ENCODE assay signal across 12 mouse cellular contexts in the genomic region with DNA sequence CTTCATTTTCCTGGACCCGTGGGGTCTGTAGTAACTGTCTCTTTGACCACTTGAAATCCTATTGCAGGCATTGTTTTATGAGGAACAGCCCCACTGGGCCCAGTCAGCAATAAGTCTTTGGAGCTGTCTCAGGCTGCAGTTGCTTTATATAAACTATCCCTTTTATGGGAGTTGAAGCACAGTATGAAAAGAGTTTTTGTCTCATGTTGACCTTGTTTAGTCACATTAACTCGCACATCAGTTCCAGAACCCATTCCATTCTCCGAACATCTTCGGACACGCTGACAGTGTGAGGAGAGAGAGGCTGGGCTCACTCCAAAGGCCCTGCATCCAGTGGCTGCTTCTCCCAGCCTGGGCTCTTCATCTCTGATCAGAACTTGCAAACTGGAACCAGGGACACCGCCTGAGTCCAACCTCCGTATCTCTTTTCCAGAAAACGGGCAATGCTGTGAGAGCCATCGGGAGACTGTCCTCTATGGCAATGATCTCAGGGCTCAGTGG. TPM values are rescaled to one million over a fixed set of nuclear protein-coding genes. Genes with fewer than 3 reads are reported as not detected.
A peak's percentile ranks its signal among the peaks of the same experiment; 100 is the strongest.
DNase-seq lines count a peak whose midpoint lies in the region; ATAC-seq lines count a peak whose summit lies in the region.
"Had no signal": no experiment of that assay in that cellular context is flagged by ENCODE, and none has a peak within 500 bp of the region (broad histone marks: within the 10 kb centered on the region; RNA-seq: fewer than 3 reads in every experiment).

No protein-coding gene starts in this region.

- 71% methylated on average over 9 of the region's 9 CpGs for WGBS in hindbrain, embryonic 10.5 days
- WGBS in hindbrain, embryonic 11.5 days: 76% methylated on average over 9 of the region's 9 CpGs
- 51% methylated on average over 9 of the region's 9 CpGs for WGBS in lung, embryonic 15.5 days
- WGBS in intestine, embryonic 14.5 days: 38% methylated on average over 9 of the region's 9 CpGs
- whole genome bisulfite sequencing in stomach, embryonic 14.5 days: 46% methylated on average over 9 of the region's 9 CpGs

- DNase-seq in hindbrain, embryonic 10.5 days (ENCODE audit: low spot score): no peak
- no peak for DNase-seq in hindbrain, embryonic 11.5 days (ENCODE audit: low spot score)
- no peak for DNase-seq in lung, postnatal 25 days (ENCODE audit: low spot score)
- no peak for DNase-seq in intestine, embryonic 14.5 days (ENCODE audit: low spot score)
- no peak for DNase-seq in thymus, postnatal 0 days (ENCODE audit: low spot score)
- no peak for DNase-seq in left cerebral cortex, adult 8-10 months (ENCODE audit: low spot score in 2 of 2)
- DNase-seq: cerebellum, postnatal 36 days had no signal

- ATAC-seq in hindbrain, embryonic 11.5 days (ENCODE audit: low FRiP score): no peak
- peak; percentile 59; the same call in 1 of the 2 replicates for ATAC-seq in lung, embryonic 15.5 days (ENCODE audit: borderline replicate concordance, extremely low read depth, low FRiP score, low TSS enrichment)
- ATAC-seq in intestine, embryonic 14.5 days (replicated peaks; ENCODE audit: low FRiP score, low TSS enrichment, low read depth): peak; percentile 67
- ATAC-seq in stomach, embryonic 14.5 days (ENCODE audit: insufficient number of reproducible peaks, insufficient read depth, low FRiP score, low read depth): peak; percentile 69; the same call in 1 of the 2 replicates
- ATAC-seq: hindbrain, postnatal 0 days had no signal

- no peak overlapping the region for H3K4me3 ChIP-seq in hindbrain, embryonic 10.5 days
- no peak overlapping the region for H3K4me3 ChIP-seq in hindbrain, embryonic 11.5 days (ENCODE audit: low read depth, low read length)
- no peak overlapping the region for H3K4me3 ChIP-seq in lung, embryonic 15.5 days
- H3K4me3 ChIP-seq in intestine, embryonic 14.5 days (ENCODE audit: low read depth, low read length): peak overlapping the region; percentile 21
- H3K4me3 ChIP-seq in stomach, embryonic 14.5 days (ENCODE audit: low read depth, low read length): peak overlapping the region; percentile 21
- H3K4me3 ChIP-seq: embryonic facial prominence, embryonic 15.5 days; limb, embryonic 12.5 days had no signal

- no peaks in the 10 kb centered on the region for H3K9me3 ChIP-seq in hindbrain, embryonic 10.5 days
- no peaks in the 10 kb centered on the region for H3K9me3 ChIP-seq in hindbrain, embryonic 11.5 days (ENCODE audit: control insufficient read depth, low read length)
- H3K9me3 ChIP-seq in lung, embryonic 15.5 days: no peaks in the 10 kb centered on the region
- no peaks in the 10 kb centered on the region for H3K9me3 ChIP-seq in intestine, embryonic 14.5 days (ENCODE audit: control insufficient read depth, low read length)
- no peaks in the 10 kb centered on the region for H3K9me3 ChIP-seq in stomach, embryonic 14.5 days (ENCODE audit: control insufficient read depth, low read depth, low read length)
- H3K9me3 ChIP-seq: embryonic facial prominence, embryonic 15.5 days; limb, embryonic 12.5 days had no signal

- 0 out of 2 replicates have a peak overlapping the region, but pooled peaks have one; percentile 16 for H3K27ac ChIP-seq in hindbrain, embryonic 10.5 days
- H3K27ac ChIP-seq in hindbrain, embryonic 11.5 days (ENCODE audit: low read depth, low read length): no peak overlapping the region
- H3K27ac ChIP-seq in lung, embryonic 15.5 days: peak overlapping the region; percentile 85
- H3K27ac ChIP-seq in intestine, embryonic 14.5 days (ENCODE audit: low read depth): peak overlapping the region; percentile 90
- peak overlapping the region; percentile 90 for H3K27ac ChIP-seq in stomach, embryonic 14.5 days (ENCODE audit: low read length)
- H3K27ac ChIP-seq: embryonic facial prominence, embryonic 15.5 days; hindbrain, postnatal 0 days; limb, embryonic 12.5 days had no signal

- peaks cover 20% of the 10 kb centered on the region for H3K4me1 ChIP-seq in hindbrain, embryonic 10.5 days (replicated peaks)
- no peaks in the 10 kb centered on the region for H3K4me1 ChIP-seq in hindbrain, embryonic 11.5 days (replicated peaks; ENCODE audit: control insufficient read depth, insufficient read depth, low read length)
- H3K4me1 ChIP-seq in lung, embryonic 15.5 days: peaks cover 30% of the 10 kb centered on the region
- H3K4me1 ChIP-seq in intestine, embryonic 14.5 days (replicated peaks; ENCODE audit: control insufficient read depth, insufficient read depth, low read length): peaks cover 20% of the 10 kb centered on the region
- H3K4me1 ChIP-seq in stomach, embryonic 14.5 days (ENCODE audit: control insufficient read depth, insufficient read depth, low read length): peaks cover 23% of the 10 kb centered on the region; the same call in 1 of the 2 replicates

- peaks cover 25% of the 10 kb centered on the region; the same call in 1 of the 2 replicates for H3K27me3 ChIP-seq in hindbrain, embryonic 10.5 days (ENCODE audit: insufficient read depth, poor library complexity, severe bottlenecking)
- H3K27me3 ChIP-seq in hindbrain, embryonic 11.5 days (ENCODE audit: control insufficient read depth, insufficient read depth, low read length): no peaks in the 10 kb centered on the region
- H3K27me3 ChIP-seq in lung, embryonic 15.5 days: no peaks in the 10 kb centered on the region
- H3K27me3 ChIP-seq in intestine, embryonic 14.5 days (replicated peaks; ENCODE audit: control insufficient read depth, insufficient read depth, low read length): no peaks in the 10 kb centered on the region
- H3K27me3 ChIP-seq in stomach, embryonic 14.5 days (ENCODE audit: control insufficient read depth, insufficient read depth, low read length): no peaks in the 10 kb centered on the region
- H3K27me3 ChIP-seq: embryonic facial prominence, embryonic 15.5 days had no signal

- H3K9ac ChIP-seq in hindbrain, embryonic 11.5 days (ENCODE audit: low read depth, low read length): no peak overlapping the region
- H3K9ac ChIP-seq in lung, embryonic 15.5 days: no peak overlapping the region
- peak overlapping the region; percentile 40 for H3K9ac ChIP-seq in intestine, embryonic 14.5 days (ENCODE audit: low read length)
- H3K9ac ChIP-seq in stomach, embryonic 14.5 days (replicated peaks; ENCODE audit: low read depth, low read length): peak overlapping the region; percentile 41
- H3K9ac ChIP-seq: embryonic facial prominence, embryonic 15.5 days; limb, embryonic 12.5 days had no signal

- 0 out of 2 replicates have a peak, but pooled peaks cover 4% of the 10 kb centered on the region for H3K36me3 ChIP-seq in hindbrain, embryonic 10.5 days
- no peaks in the 10 kb centered on the region for H3K36me3 ChIP-seq in hindbrain, embryonic 11.5 days (ENCODE audit: control insufficient read depth, insufficient read depth, low read length)
- H3K36me3 ChIP-seq in lung, embryonic 15.5 days: peaks cover 23% of the 10 kb centered on the region
- peaks cover 9% of the 10 kb centered on the region; the same call in 1 of the 2 replicates for H3K36me3 ChIP-seq in intestine, embryonic 14.5 days (ENCODE audit: control insufficient read depth, insufficient read depth, low read length)
- H3K36me3 ChIP-seq in stomach, embryonic 14.5 days (ENCODE audit: control insufficient read depth, insufficient read depth, low read length): no peaks in the 10 kb centered on the region
- H3K36me3 ChIP-seq: embryonic facial prominence, embryonic 15.5 days; limb, embryonic 12.5 days had no signal

- H3K4me2 ChIP-seq in hindbrain, embryonic 11.5 days (replicated peaks; ENCODE audit: low read depth, low read length): no peak overlapping the region
- peak overlapping the region; percentile 11; the same call in 1 of the 2 replicates for H3K4me2 ChIP-seq in lung, embryonic 15.5 days
- H3K4me2 ChIP-seq in intestine, embryonic 14.5 days (ENCODE audit: low read length): peak overlapping the region; percentile 25
- H3K4me2 ChIP-seq in stomach, embryonic 14.5 days (replicated peaks; ENCODE audit: low read depth, low read length): peak overlapping the region; percentile 33
- H3K4me2 ChIP-seq: embryonic facial prominence, embryonic 15.5 days; limb, embryonic 12.5 days had no signal

RNA-seq across cellular contexts. Expression of a gene that starts 27.5 kb away (rescaled TPM):
- 72.5 and 74.9 TPM in 2 replicates for polyA plus RNA-seq in hindbrain, embryonic 10.5 days (2016; fragmentation: Nextera tagmentation; extraction: Ambion mirVana)
- 27.7 and 31.7 TPM in 2 replicates for polyA plus RNA-seq in hindbrain, embryonic 11.5 days (2014; fragmentation: Nextera tagmentation; extraction: Ambion mirVana)
- polyA plus RNA-seq in lung, embryonic 15.5 days (2015; fragmentation: Nextera tagmentation; extraction: Ambion mirVana): 89.1 and 98.1 TPM in 2 replicates
- 45.4 and 53.7 TPM in 2 replicates for polyA plus RNA-seq in intestine, embryonic 14.5 days (2014; fragmentation: Nextera tagmentation; extraction: Ambion mirVana)
- 47.6 and 50.3 TPM in 2 replicates for polyA plus RNA-seq in stomach, embryonic 14.5 days (2014; fragmentation: Nextera tagmentation; extraction: Ambion mirVana)
- 46.7 and 53.7 TPM in 2 replicates for polyA plus RNA-seq in thymus, postnatal 0 days (2015; fragmentation: Nextera tagmentation; extraction: Ambion mirVana)
- total RNA-seq in left cerebral cortex, adult 8-10 months (2022): 10 to 100 TPM; 26.1 to 37.7 (median 30.3) TPM

Comparison
In these comparisons a context has a peak if more than half of its experiments do, and no peak if none do; other contexts are left out.
1. H3K4me3 ChIP-seq: peak in intestine, embryonic 14.5 days (single experiment) and stomach, embryonic 14.5 days (single experiment); none in hindbrain, embryonic 10.5 days (single experiment), hindbrain, embryonic 11.5 days (single experiment) and lung, embryonic 15.5 days (single experiment).
2. H3K9ac ChIP-seq: peak in intestine, embryonic 14.5 days (single experiment) and stomach, embryonic 14.5 days (single experiment); none in hindbrain, embryonic 11.5 days (single experiment) and lung, embryonic 15.5 days (single experiment).